Mouse (Mus musculus) limb, embryonic 12.5 days (tissue): Measurements from ENCODE around the gene Mtx1. TPM values are rescaled to one million over a fixed set of nuclear protein-coding genes. Genes with fewer than 3 reads are reported as not detected.
A peak's percentile ranks its signal among the peaks of the same experiment; 100 is the strongest.
"Not testable (repeated sequence)": the region's sequence is repeated elsewhere in the genome, so short reads cannot be mapped to it uniquely, and the experiment has no call there.

ENCODE experiments used
- ATAC-seq: fragments of 200-750 bp; cut with Nextera tagmentation; 2 replicates; pipeline ENCODE4 v1.8.0; 2017; ENCODE audit warnings: low read depth, moderate TSS enrichment; ENCODE audit not compliant: insufficient number of reproducible peaks, insufficient read depth, low FRiP score, low TSS enrichment
- H3K27ac ChIP-seq: fragments of 300-500 bp; sonication (generic); 2 replicates; pipeline ENCODE4 v1.5.1; 2016; ENCODE audit warnings: mild to moderate bottlenecking, moderate library complexity
- H3K27me3 ChIP-seq: fragments of 300-500 bp; sonication (generic); 2 replicates; pipeline ENCODE4 v1.6.1; 2016; ENCODE audit warnings: mild to moderate bottlenecking, moderate library complexity
- H3K36me3 ChIP-seq: fragments of 300-500 bp; sonication (generic); 2 replicates; pipeline ENCODE4 v1.6.1; 2016; ENCODE audit warnings: mild to moderate bottlenecking, moderate library complexity
- H3K4me1 ChIP-seq: fragments of 300-500 bp; sonication (generic); replicated peaks from 2 replicates; pipeline ENCODE4 v1.6.1; 2016
- H3K4me2 ChIP-seq: fragments of 300-500 bp; sonication (generic); 2 replicates; pipeline ENCODE4 v1.6.1; 2016; ENCODE audit warnings: mild to moderate bottlenecking, moderate library complexity
- H3K4me3 ChIP-seq: fragments of 300-500 bp; sonication (generic); replicated peaks from 2 replicates; pipeline ENCODE4 v1.5.1; 2016; ENCODE audit warnings: mild to moderate bottlenecking
- H3K9ac ChIP-seq: fragments of 300-500 bp; sonication (generic); replicated peaks from 2 replicates; pipeline ENCODE4 v1.6.1; 2016; ENCODE audit warnings: mild to moderate bottlenecking, moderate library complexity
- H3K9me3 ChIP-seq: fragments of 300-500 bp; sonication (generic); 2 replicates; pipeline ENCODE4 v1.6.1; 2016; ENCODE audit warnings: mild to moderate bottlenecking, moderate library complexity
- WGBS: fragments of 180-500 bp; shearing (Covaris S2); methylation state at CpG from one replicate; pipeline ENCODE4 v1.1.7; 2016; 5-methylcytosine and 5-hydroxymethylcytosine counted together
- microRNA counts: library from miRNA; unstranded; fragments of <30 nt; microRNA quantifications from one replicate; lab custom pipeline; 2017
- microRNA-seq: library from miRNA; unstranded; fragments of <30 nt; microRNA quantifications from one replicate; pipeline ENCODE4, GENCODE M21; 2017
- polyA plus RNA-seq: library from polyadenylated mRNA; unstranded; fragments of >200 nt; fragmentation: Nextera tagmentation; extraction: Ambion mirVana; gene quantifications from 2 replicates; pipeline ENCODE4 v1.2.1, GENCODE M21; 2016

The Mtx1 gene
- polyA plus RNA-seq, 1 experiment from 2014 or later, result 217 TPM

GRCm38 (mm10) chr3:89163643-89164245 lies 63.1 kb downstream of the Mtx1 start:
- H3K9me3 ChIP-seq, result no peaks in the 10 kb centered on the region
- H3K4me2 ChIP-seq, result peak overlapping the region; percentile 70
- H3K36me3 ChIP-seq, result peaks cover 24% of the 10 kb centered on the region
- no peak overlapping the region; the same call in 1 of the 2 replicates for H3K27ac ChIP-seq
- 81% methylated on average over 5 of the region's 5 CpGs for WGBS
- peaks cover 31% of the 10 kb centered on the region for H3K4me1 ChIP-seq
- H3K9ac ChIP-seq, result no peak overlapping the region
- no peak for ATAC-seq
- H3K4me3 ChIP-seq, result peak overlapping the region; percentile 93
- peaks cover 16% of the 10 kb centered on the region for H3K27me3 ChIP-seq

- H3K36me3 ChIP-seq, result peaks cover 17% of the 10 kb centered on the region
- no peak overlapping the region for H3K9ac ChIP-seq
- peaks cover 22% of the 10 kb centered on the region for H3K27me3 ChIP-seq
- no peak overlapping the region for H3K4me2 ChIP-seq
- WGBS, result 70% methylated on average over 1 of the region's 1 CpGs
- no peak overlapping the region for H3K4me3 ChIP-seq
- no peak for ATAC-seq
- peaks cover 31% of the 10 kb centered on the region for H3K4me1 ChIP-seq
- no peak overlapping the region for H3K27ac ChIP-seq
- no peaks in the 10 kb centered on the region for H3K9me3 ChIP-seq
Measured at GRCm38 (mm10) chr3:89163123-89163522, 63.8 kb downstream of the Mtx1 start.

GRCm38 (mm10) chr3:89161786-89162185 lies 65.1 kb downstream of the Mtx1 start:
- ATAC-seq, result no peak
- Histone ChIP-seq H3K36me3 (peaks cover 6% of the 10 kb centered on the region; the same call in 1 of the 2 replicates), H3K4me1 (peaks cover 31% of the 10 kb centered on the region), H3K27ac (no peak overlapping the region), H3K27me3 (peaks cover 34% of the 10 kb centered on the region), H3K9ac (no peak overlapping the region), H3K9me3 (no peaks in the 10 kb centered on the region), H3K4me3 (no peak overlapping the region), H3K4me2 (no peak overlapping the region)
- 81% methylated on average over 4 of the region's 4 CpGs for WGBS

GRCm38 (mm10) chr3:89161207-89161606 lies 65.7 kb downstream of the Mtx1 start:
- ATAC-seq, H3K27ac ChIP-seq: not testable (repeated sequence)

GRCm38 (mm10) chr3:89159616-89160344 lies 67.1 kb downstream of the Mtx1 start, which contains the start of gene Hcn3:
TSS of gene Hcn3 (minus strand) at chr3:89160196.
- H3K4me3 ChIP-seq, result peak within 1 kb of the TSS; percentile 59
- peak within 1 kb of the TSS; percentile 98 for H3K4me2 ChIP-seq
- H3K27ac ChIP-seq, result no peak within 1 kb of the TSS
- ATAC-seq, result peak; percentile 63
- H3K9me3 ChIP-seq, result no peaks in the 10 kb centered on the region
- peaks cover 34% of the 10 kb centered on the region for H3K27me3 ChIP-seq
- under 1% methylated on average over 57 of the region's 66 CpGs for WGBS
- H3K4me1 ChIP-seq, result peaks cover 16% of the 10 kb centered on the region
- H3K36me3 ChIP-seq, result no peaks in the 10 kb centered on the region
- peak within 1 kb of the TSS; percentile 40; the same call in 1 of the 2 replicates for H3K9ac ChIP-seq

More at GRCm38 (mm10) chr3:89161207-89161606, 65.7 kb downstream of the Mtx1 start:
- Histone ChIP-seq H3K27me3 (peaks cover 34% of the 10 kb centered on the region), H3K4me1 (peaks cover 26% of the 10 kb centered on the region)
- H3K4me2 ChIP-seq, H3K9ac ChIP-seq, H3K4me3 ChIP-seq, H3K9me3 ChIP-seq, H3K36me3 ChIP-seq: not testable (repeated sequence)

GRCm38 (mm10) chr3:89159211-89159610 lies 67.7 kb downstream of the Mtx1 start:
- Histone ChIP-seq H3K27ac (no peak overlapping the region), H3K4me3 (peak overlapping the region; percentile 59), H3K4me1 (peaks cover 16% of the 10 kb centered on the region), H3K27me3 (peaks cover 35% of the 10 kb centered on the region), H3K4me2 (peak overlapping the region; percentile 98), H3K9ac (no peak overlapping the region; the same call in 1 of the 2 replicates), H3K36me3 (no peaks in the 10 kb centered on the region), H3K9me3 (no peaks in the 10 kb centered on the region)
- ATAC-seq, result no peak
- 2% methylated on average over 13 of the region's 13 CpGs for WGBS

MicroRNAs within 50 kb of the gene (microRNA counts, 519-probe panel; counts per million panel counts)
- microRNA mmu-miR-92b (lab: Ali Mortazavi, UCI), result not detected

Small RNA genes within 50 kb of the gene (microRNA-seq; reads per million reads assigned to microRNA genes)
- 565 reads per million, percentile 71 among the genes with 10 or more reads in this experiment for gene Mir92b

Other genes with a start within 250 kb of the Mtx1 start
- 23.4 and 23.7 TPM in 2 replicates for gene Rusc1, start 133.8 kb downstream of the Mtx1 start, polyA plus RNA-seq
- gene Gm43738, start 126.0 kb downstream of the Mtx1 start, polyA plus RNA-seq, result 0.14 TPM in 1 of 2 replicates, not detected in the other
- gene Fdps, start 125.1 kb downstream of the Mtx1 start, polyA plus RNA-seq, result 247 and 249 TPM in 2 replicates
- gene Pklr, start 90.9 kb downstream of the Mtx1 start, polyA plus RNA-seq, result 0.24 and 0.36 TPM in 2 replicates
- gene Hcn3, start 66.9 kb downstream of the Mtx1 start, polyA plus RNA-seq, result 2.2 and 2.8 TPM in 2 replicates
- gene Clk2, start 62.3 kb downstream of the Mtx1 start, polyA plus RNA-seq, result 50.3 and 54.7 TPM in 2 replicates
- 102 and 107 TPM in 2 replicates for gene Scamp3, start 49.6 kb downstream of the Mtx1 start, polyA plus RNA-seq
- gene Fam189b, start 43.9 kb downstream of the Mtx1 start, polyA plus RNA-seq, result 27.4 and 33.8 TPM in 2 replicates
- 26.3 and 28.8 TPM in 2 replicates for gene Gba, start 24.2 kb downstream of the Mtx1 start, polyA plus RNA-seq
- 44.2 and 52.7 TPM in 2 replicates for gene Thbs3, start 11.9 kb downstream of the Mtx1 start, polyA plus RNA-seq
- 0.53 and 1.0 TPM in 2 replicates for gene Muc1, start 2.0 kb upstream of the Mtx1 start, polyA plus RNA-seq
- gene Krtcap2, start 18.9 kb upstream of the Mtx1 start, polyA plus RNA-seq, result 316 and 333 TPM in 2 replicates
- gene Trim46, start 19.2 kb upstream of the Mtx1 start, polyA plus RNA-seq, result 6.1 and 6.3 TPM in 2 replicates
- 93.9 and 102 TPM in 2 replicates for gene Dpm3, start 32.3 kb upstream of the Mtx1 start, polyA plus RNA-seq
- 58.5 and 66.3 TPM in 2 replicates for gene Slc50a1, start 43.5 kb upstream of the Mtx1 start, polyA plus RNA-seq
- 36.9 and 40.4 TPM in 2 replicates for gene Efna1, start 54.1 kb upstream of the Mtx1 start, polyA plus RNA-seq
- gene Efna3, start 95.9 kb upstream of the Mtx1 start, polyA plus RNA-seq, result 17.6 and 21.3 TPM in 2 replicates
- gene Efna4, start 110.9 kb upstream of the Mtx1 start, polyA plus RNA-seq, result 53.2 and 55.1 TPM in 2 replicates
- 27.0 and 32.1 TPM in 2 replicates for gene Adam15, start 122.9 kb upstream of the Mtx1 start, polyA plus RNA-seq
- gene Dcst2, start 134.9 kb upstream of the Mtx1 start, polyA plus RNA-seq, result 0.18 and 0.20 TPM in 2 replicates
- gene Dcst1, start 138.2 kb upstream of the Mtx1 start, polyA plus RNA-seq, result 0.26 and 0.40 TPM in 2 replicates
- 0.79 and 1.2 TPM in 2 replicates for gene Zbtb7b, start 167.7 kb upstream of the Mtx1 start, polyA plus RNA-seq
- 1.0 TPM in 1 of 2 replicates, not detected in the other for gene Lenep, start 175.7 kb upstream of the Mtx1 start, polyA plus RNA-seq
- gene Flad1, start 184.8 kb upstream of the Mtx1 start, polyA plus RNA-seq, result 25.0 and 26.4 TPM in 2 replicates
- 585 and 619 TPM in 2 replicates for gene Cks1b, start 191.3 kb upstream of the Mtx1 start, polyA plus RNA-seq
- 84.4 and 90.9 TPM in 2 replicates for gene Shc1, start 191.4 kb upstream of the Mtx1 start, polyA plus RNA-seq
- gene Pygo2, start 203.1 kb upstream of the Mtx1 start, polyA plus RNA-seq, result 62.4 and 64.0 TPM in 2 replicates
- gene Pbxip1, start 209.6 kb upstream of the Mtx1 start, polyA plus RNA-seq, result 27.4 and 28.5 TPM in 2 replicates
- gene Pmvk, start 227.5 kb upstream of the Mtx1 start, polyA plus RNA-seq, result 53.4 and 55.1 TPM in 2 replicates